Mouse (Mus musculus) myocyte (in vitro differentiated cells): Measurements from ENCODE around the gene 1700015G11Rik. TPM values are rescaled to one million over a fixed set of nuclear protein-coding genes. Genes with fewer than 3 reads are reported as not detected.

Experiments used
- H3K27me3 ChIP-seq: one replicate; pipeline ENCODE4 v1.6.1; 2011; ENCODE audit not compliant: control insufficient read depth, insufficient read depth, insufficient read length
- H3K36me3 ChIP-seq: one replicate; pipeline ENCODE4 v1.6.1; 2011; ENCODE audit not compliant: control insufficient read depth, insufficient read depth
- H3K4me2 ChIP-seq: one replicate; pipeline ENCODE4 v1.6.1; 2011; ENCODE audit warnings: low read depth, control low read depth
- H3K4me3 ChIP-seq: one replicate; pipeline ENCODE4 v1.5.1; 2011; ENCODE audit warnings: mild to moderate bottlenecking, control low read depth, moderate library complexity
- H3K79me2 ChIP-seq: one replicate; pipeline ENCODE4 v1.6.1; 2011; ENCODE audit not compliant: control insufficient read depth, insufficient read depth
- H3ac ChIP-seq: one replicate; pipeline ENCODE4 v1.6.1; 2011; ENCODE audit not compliant: control insufficient read depth, insufficient read length
- CEBPB ChIP-seq: IDR thresholded peaks from 2 replicates; pipeline ENCODE4 v1.6.1; 2011; ENCODE audit warnings: mild to moderate bottlenecking, moderate library complexity; ENCODE audit not compliant: poor library complexity, insufficient read depth, severe bottlenecking
- E2F4 ChIP-seq: IDR thresholded peaks from one replicate; pipeline ENCODE4 v1.6.1; 2011; ENCODE audit warnings: mild to moderate bottlenecking, control low read depth, moderate library complexity; ENCODE audit not compliant: insufficient read depth
- MAX ChIP-seq: IDR thresholded peaks from one replicate; pipeline ENCODE4 v1.6.1; 2011; ENCODE audit warnings: low read depth, mild to moderate bottlenecking, control low read depth
- MYOD1 ChIP-seq, 3 experiments: IDR thresholded peaks; one replicate each; pipeline ENCODE4 v1.6.1; 2011; ENCODE audit warnings: control low read depth in 2 of 3, low read depth in 2 of 3, mild to moderate bottlenecking in 2 of 3, moderate library complexity in 1 of 3; ENCODE audit not compliant: insufficient read length in 2 of 3, control insufficient read depth in 1 of 3
- MYOG ChIP-seq, 3 experiments: IDR thresholded peaks; one replicate each; pipeline ENCODE4 v1.6.1; 2011; ENCODE audit warnings: control low read depth in 2 of 3, low read depth in 2 of 3, mild to moderate bottlenecking in 2 of 3; ENCODE audit not compliant: insufficient read length in 2 of 3, control insufficient read depth in 1 of 3, insufficient read depth in 1 of 3
- POLR2A ChIP-seq: IDR thresholded peaks from one replicate; pipeline ENCODE4 v1.6.1; 2011; ENCODE audit warnings: low read depth, mild to moderate bottlenecking, control low read depth, moderate library complexity; ENCODE audit not compliant: insufficient read length
- POLR2AphosphoS2 ChIP-seq: IDR thresholded peaks from one replicate; pipeline ENCODE4 v1.6.1; 2011; ENCODE audit warnings: low read depth, control low read depth; ENCODE audit not compliant: insufficient read length
- REST ChIP-seq: IDR thresholded peaks from one replicate; pipeline ENCODE4 v1.6.1; 2011; ENCODE audit warnings: mild to moderate bottlenecking, control low read depth, moderate library complexity; ENCODE audit not compliant: insufficient read depth, insufficient read length
- SRF ChIP-seq: IDR thresholded peaks from one replicate; pipeline ENCODE4 v1.6.1; 2011; ENCODE audit warnings: low read depth; ENCODE audit not compliant: control insufficient read depth, insufficient read length
- TCF12 ChIP-seq: IDR thresholded peaks from one replicate; pipeline ENCODE4 v1.6.1; 2011; ENCODE audit warnings: mild to moderate bottlenecking, control low read depth; ENCODE audit not compliant: poor library complexity, insufficient read depth, severe bottlenecking
- TCF3 ChIP-seq: IDR thresholded peaks from one replicate; pipeline ENCODE4 v1.6.1; 2011; ENCODE audit warnings: low read depth, control low read depth; ENCODE audit not compliant: insufficient read length
- USF1 ChIP-seq: IDR thresholded peaks from one replicate; pipeline ENCODE4 v1.6.1; 2011; ENCODE audit warnings: low read depth, mild to moderate bottlenecking, control low read depth, moderate library complexity
- polyA plus RNA-seq: library from polyadenylated mRNA; unstranded; fragments of >200 nt; fragmentation: generic; extraction: Trizol; gene quantifications from one replicate; pipeline ENCODE4 v1.2.1, GENCODE M21; 2012; ENCODE audit warnings: missing spikeins

1700015G11Rik gene
- polyA plus RNA-seq, 1 experiment, result not detected

- Histone ChIP-seq H3K36me3 (no peaks in the 10 kb centered on the region), H3K27me3 (no peaks in the 10 kb centered on the region), H3K4me3 (no peak overlapping the region), H3K79me2 (no peaks in the 10 kb centered on the region), H3K4me2 (no peak overlapping the region), H3ac (no peak overlapping the region)
- no peak for TF ChIP-seq E2F4
These were observed 42.0 kb downstream of the 1700015G11Rik start for GRCm38 (mm10) chr7:51973526-51973925.

- TF ChIP-seq E2F4 (no peak), MAX (no peak), USF1 (no peak), TCF12 (no peak)
- Histone ChIP-seq H3K36me3 (no peaks in the 10 kb centered on the region), H3K79me2 (no peaks in the 10 kb centered on the region), H3K4me3 (no peak overlapping the region), H3K4me2 (no peak overlapping the region), H3K27me3 (no peaks in the 10 kb centered on the region), H3ac (no peak overlapping the region)
These were observed 42.4 kb downstream of the 1700015G11Rik start for GRCm38 (mm10) chr7:51973091-51973490.

- no peak for TF ChIP-seq TCF3
- TF ChIP-seq USF1, result no peak
- TF ChIP-seq MYOG (IDR thresholded peaks at IDR 0.05; ENCODE audit: control insufficient read depth in 1 of 3, insufficient read depth in 1 of 3, insufficient read length in 2 of 3, low read depth in 2 of 3), result no peak
- no peak for TF ChIP-seq TCF12
- TF ChIP-seq SRF, result no peak
- TF ChIP-seq POLR2AphosphoS2, result no peak
These were observed 43.2 kb downstream of the 1700015G11Rik start for GRCm38 (mm10) chr7:51972252-51972855.

GRCm38 (mm10) chr7:51969379-51969778, 46.1 kb downstream of the 1700015G11Rik start:
- Histone ChIP-seq H3K79me2 (no peaks in the 10 kb centered on the region), H3K27me3 (no peaks in the 10 kb centered on the region), H3ac (no peak overlapping the region), H3K36me3 (no peaks in the 10 kb centered on the region), H3K4me3 (no peak overlapping the region), H3K4me2 (no peak overlapping the region)
- TF ChIP-seq TCF12 (no peak), MAX (no peak), SRF (no peak), TCF3 (no peak)

More at GRCm38 (mm10) chr7:51972252-51972855, 43.2 kb downstream of the 1700015G11Rik start:
- Histone ChIP-seq H3K36me3 (no peaks in the 10 kb centered on the region), H3ac (no peak overlapping the region), H3K4me2 (no peak overlapping the region), H3K79me2 (no peaks in the 10 kb centered on the region), H3K4me3 (no peak overlapping the region), H3K27me3 (no peaks in the 10 kb centered on the region)

- TF ChIP-seq USF1 (peak; percentile 36), MYOG (IDR thresholded peaks at IDR 0.05; ENCODE audit: control insufficient read depth in 1 of 3, insufficient read depth in 1 of 3, insufficient read length in 2 of 3, low read depth in 2 of 3) (no peak), MYOD1 (IDR thresholded peaks at IDR 0.05; ENCODE audit: control insufficient read depth in 1 of 3, insufficient read length in 2 of 3, low read depth in 2 of 3) (no peak), REST (no peak), CEBPB (no peak), TCF12 (no peak)
- H3K36me3 ChIP-seq, result no peaks in the 10 kb centered on the region
These were observed 47.9 kb downstream of the 1700015G11Rik start for GRCm38 (mm10) chr7:51967581-51967980.

GRCm38 (mm10) chr7:51964681-51965080, 50.8 kb downstream of the 1700015G11Rik start:
- H3K27me3 ChIP-seq, result no peaks in the 10 kb centered on the region
- TF ChIP-seq MYOD1 (IDR thresholded peaks at IDR 0.05; ENCODE audit: control insufficient read depth in 1 of 3, insufficient read length in 2 of 3, low read depth in 2 of 3) (peak in 2 of 3 experiments; percentile 26 to 35), POLR2A (no peak)
- no peak overlapping the region for H3ac ChIP-seq
- peak overlapping the region; percentile 48 for H3K4me2 ChIP-seq
- H3K79me2 ChIP-seq, result no peaks in the 10 kb centered on the region
- H3K4me3 ChIP-seq, result no peak overlapping the region
- no peaks in the 10 kb centered on the region for H3K36me3 ChIP-seq

More at GRCm38 (mm10) chr7:51967581-51967980, 47.9 kb downstream of the 1700015G11Rik start:
- H3ac ChIP-seq, result no peak overlapping the region
- H3K27me3 ChIP-seq, result no peaks in the 10 kb centered on the region
- peak overlapping the region; percentile 28 for H3K4me2 ChIP-seq
- no peak overlapping the region for H3K4me3 ChIP-seq
- no peaks in the 10 kb centered on the region for H3K79me2 ChIP-seq
